Mouse (Mus musculus): ENCODE data around the gene Omp.

DNA sequence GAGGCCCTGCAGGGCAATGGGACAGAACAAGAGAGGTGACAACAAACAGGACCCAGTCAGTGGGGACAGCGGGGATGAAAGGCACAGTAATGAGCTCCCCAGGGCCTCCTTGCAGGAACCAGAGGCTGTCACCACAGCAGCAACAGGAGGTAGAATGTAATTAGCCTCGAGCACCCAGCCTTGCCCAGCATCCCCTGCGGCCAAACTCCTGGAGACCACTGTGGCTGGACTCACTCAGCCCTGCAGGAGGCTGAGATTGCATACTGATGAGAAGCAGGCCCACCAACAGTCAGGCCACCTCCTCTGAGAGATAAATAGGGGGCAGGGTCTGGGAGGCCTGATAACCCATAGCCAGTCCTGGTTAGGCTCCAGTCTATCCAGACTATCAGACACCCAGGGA lies 4.5 kb upstream of the Omp start:
- TF ChIP-seq POLR2A (IDR thresholded peaks at IDR 0.05; ENCODE audit: extremely low read depth, insufficient read depth, low read length) (no peak), CTCF (IDR thresholded peaks at IDR 0.05; ENCODE audit: low read depth, low read length) (no peak)
